Mouse (Mus musculus) 3T3-L1 (cell line): ENCODE measurements at regions not wholly inside any gene's neighbourhood (a gene's known extent, or its start where the extent isn't known, plus 50 kb on each side); places are given as distances from the start of the nearest gene placed in this dataset.

ENCODE experiments used
- DNase-seq: peaks from one replicate; pipeline ENCODE4 v3.0.0-alpha.2; 2015; ENCODE audit warnings: low read depth, low spot score

- DNase-seq = no peak
Observed at GRCm38 (mm10) chr11:84760622-84761196, 58.6 kb downstream of the Mrm1 start.

DNA sequence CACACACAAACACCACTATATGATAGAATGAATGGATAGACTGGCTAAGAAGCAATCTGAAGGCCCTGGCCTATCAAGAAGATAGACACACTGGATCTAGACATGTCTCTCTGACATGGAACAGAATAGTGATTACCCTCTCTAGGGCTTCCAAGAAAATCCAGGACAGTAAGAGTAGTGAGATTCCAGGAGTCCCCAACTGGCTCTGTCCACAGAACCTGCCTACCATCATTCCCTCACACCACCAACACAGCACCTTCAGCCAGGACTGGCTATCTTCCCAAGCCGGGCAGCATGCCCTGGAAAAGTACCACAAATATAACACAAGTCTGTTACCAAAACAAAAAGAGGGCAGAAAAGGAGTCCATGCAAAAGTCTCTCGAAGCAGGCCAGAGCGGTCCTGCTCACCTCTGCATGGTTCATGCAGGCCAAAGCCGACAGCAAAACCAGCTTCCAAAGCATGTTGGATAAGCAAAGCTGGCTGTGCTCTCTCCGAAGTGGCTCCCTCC is 59.8 kb downstream of the Mrm1 start:
- no peak for DNase-seq

DNA sequence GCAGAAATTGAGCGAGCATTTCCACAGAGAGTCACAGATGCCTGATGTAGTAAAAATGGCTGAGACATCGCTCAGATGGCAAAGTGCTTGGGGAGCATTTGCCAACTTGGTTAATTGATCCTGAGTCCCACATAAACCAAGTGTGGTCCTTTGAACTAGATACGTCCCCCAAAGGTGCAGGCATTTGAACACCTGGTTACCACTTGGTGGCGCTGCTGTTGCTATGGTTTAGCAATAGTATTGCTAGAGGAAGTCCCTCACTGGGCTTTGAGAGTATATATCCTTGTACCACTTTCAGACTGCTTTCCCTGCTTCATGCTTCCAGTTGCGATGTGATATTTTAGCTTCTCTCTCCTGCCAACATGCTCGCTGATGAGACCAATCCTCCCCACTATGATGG is 67.3 kb downstream of the Mrm1 start:
- DNase-seq = no peak

GRCm38 (mm10) chr11:84749490-84750349 is 69.6 kb downstream of the Mrm1 start:
- peak; percentile 10 for DNase-seq

DNA sequence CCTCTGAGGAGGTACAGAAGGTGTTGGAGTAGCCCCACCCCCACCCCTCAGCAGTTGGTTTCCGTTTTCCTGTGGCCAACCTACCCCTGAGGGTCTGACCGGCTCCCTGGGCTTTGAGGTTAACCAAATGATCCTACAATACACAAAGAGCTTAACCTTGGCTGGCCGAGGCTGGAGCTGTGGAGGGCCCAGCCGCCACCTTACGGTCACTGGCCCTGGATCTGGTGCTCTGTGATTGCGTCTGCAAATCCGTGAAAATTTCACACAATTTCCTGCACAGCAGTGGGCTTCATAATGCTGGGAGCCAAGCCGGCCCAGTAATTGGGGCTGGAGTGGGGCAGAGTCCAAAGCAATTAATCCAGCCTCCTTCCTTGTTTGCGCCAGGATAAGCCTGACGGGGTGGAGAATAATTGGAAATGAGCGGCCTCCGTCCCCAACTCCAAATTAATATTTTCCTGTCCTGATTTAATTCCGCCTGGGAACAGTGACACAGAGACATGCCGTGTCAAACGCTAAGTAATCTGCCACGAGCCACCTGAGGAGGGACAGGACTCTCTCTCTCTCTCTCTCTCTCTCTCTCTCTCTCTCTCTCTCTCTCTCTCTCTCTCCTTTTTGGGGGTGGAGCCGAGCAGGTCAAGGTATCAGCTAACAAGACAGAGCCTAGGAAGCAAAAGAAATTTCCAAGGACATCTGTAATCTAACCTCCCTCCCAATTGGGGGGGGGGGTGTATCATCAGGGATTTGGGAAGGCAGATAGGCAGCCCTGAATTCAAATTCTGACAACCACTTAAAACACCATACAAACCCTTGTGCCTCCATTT is 80.3 kb downstream of the Mrm1 start:
- no peak for DNase-seq

DNA sequence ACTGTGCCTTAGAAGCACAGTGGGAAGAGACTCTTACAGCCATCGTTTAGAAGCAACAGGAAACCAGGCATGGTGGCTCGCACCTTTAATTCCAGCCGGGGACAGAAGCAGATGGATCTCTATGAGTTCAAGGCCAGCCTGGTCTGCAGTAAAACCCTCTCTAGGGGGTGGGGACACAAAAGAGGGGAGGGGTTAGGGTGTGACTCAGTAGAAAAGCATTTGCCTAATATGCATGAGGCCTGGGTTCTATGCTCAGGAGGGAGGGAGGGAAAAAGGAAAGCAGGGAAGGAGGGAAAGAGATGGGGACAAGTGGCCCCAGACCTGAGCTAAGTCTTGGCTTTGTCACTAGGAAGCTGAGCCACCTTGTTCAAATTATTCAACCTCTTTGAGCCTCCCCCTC is 81.2 kb downstream of the Mrm1 start:
- no peak for DNase-seq

DNA sequence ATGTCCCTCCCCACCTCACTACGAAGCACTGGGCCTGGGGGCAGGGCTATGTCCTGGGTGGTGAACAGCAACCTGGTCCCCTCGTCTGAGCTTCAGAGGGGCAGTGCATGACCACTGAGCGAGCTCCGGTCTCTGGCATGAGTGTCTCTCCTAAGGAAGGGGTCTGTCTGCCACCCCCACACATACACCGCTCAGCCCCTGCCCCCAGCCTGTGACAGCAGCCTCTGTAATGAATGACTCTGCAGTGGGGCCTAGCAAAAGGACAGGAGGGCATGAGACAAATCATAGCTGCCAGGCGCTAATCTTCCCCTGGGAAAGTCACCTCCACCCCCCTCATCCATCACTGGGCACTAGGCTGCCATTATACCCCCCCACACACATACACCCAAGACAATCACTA is 87.4 kb downstream of the Mrm1 start:
- no peak for DNase-seq

DNA sequence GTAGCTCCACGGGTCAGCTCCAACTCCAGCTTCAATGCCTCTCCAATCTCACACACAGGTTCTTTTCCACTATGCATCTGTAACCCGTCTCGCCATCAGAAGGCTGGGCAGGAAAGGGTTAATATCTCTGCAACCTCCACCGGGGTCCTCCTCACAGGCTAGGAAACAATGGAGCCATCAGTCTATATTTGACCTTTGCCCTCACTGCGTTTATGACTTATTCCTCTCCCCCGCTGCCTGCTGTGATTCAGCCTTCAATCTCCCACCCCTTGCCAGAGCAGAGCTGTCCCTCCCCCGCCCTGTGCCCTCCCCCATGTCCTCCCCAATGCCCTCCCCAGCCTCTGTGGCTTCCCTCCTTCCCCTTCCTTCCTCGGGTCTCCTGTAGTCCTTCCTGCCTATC is 89.1 kb downstream of the Mrm1 start:
- DNase-seq = no peak

- peak; percentile 76 for DNase-seq
Observed at GRCm38 (mm10) chr11:84729189-84729588, 90.1 kb downstream of the Mrm1 start.

GRCm38 (mm10) chr11:84725936-84726613 is 93.2 kb downstream of the Mrm1 start:
- DNase-seq = no peak

- DNase-seq = no peak
Observed at GRCm38 (mm10) chr11:84725177-84725792, 94.0 kb downstream of the Mrm1 start.

- DNase-seq = peak; percentile 11
Observed at GRCm38 (mm10) chr11:84724080-84724479, 95.2 kb downstream of the Mrm1 start.

DNA sequence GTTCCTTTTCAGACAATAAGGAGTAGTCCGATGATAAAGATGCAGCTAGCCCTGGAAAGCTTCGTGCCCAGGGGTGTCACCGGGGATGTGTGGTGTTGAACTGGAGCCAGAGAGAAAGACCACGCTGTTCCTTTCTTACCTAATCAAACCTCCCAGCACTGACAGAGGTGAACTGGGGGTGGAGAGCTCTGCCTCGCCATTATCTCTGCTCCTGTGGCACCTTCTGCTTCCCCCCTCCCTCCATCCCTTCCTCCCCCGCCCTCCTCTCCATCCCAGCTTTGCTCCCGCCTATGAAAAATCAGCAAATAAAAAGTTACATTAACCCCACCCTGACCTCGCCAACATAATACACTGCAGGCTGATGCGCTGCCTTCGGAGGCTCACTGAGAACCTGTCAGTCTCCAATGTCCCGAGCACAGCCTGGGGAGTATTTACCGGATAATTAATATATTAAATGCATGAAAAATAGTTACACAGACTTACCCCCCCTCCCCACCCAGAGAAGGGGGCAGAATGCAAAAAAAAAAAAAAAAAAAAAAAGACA is 96.6 kb downstream of the Mrm1 start:
- no peak for DNase-seq

DNA sequence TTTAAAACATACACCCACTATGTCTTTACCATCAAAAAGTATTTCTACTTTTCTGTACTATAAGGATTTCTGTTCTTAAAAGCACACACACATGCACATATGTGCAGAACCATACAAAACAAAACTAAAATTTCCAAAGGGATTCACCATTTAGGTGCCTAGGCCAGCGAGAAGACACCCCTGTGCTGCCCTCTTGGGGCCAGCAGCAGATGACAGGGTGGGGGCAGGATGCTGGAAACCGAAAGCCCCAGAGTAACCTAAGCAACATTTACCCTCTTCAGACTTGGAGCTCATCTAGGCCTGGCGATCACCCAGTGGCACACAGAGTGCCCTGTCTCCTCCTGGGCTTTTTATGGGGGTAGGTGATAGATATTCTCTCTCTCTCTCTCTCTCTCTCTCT is 97.3 kb downstream of the Mrm1 start:
- peak; percentile 36 for DNase-seq

DNA sequence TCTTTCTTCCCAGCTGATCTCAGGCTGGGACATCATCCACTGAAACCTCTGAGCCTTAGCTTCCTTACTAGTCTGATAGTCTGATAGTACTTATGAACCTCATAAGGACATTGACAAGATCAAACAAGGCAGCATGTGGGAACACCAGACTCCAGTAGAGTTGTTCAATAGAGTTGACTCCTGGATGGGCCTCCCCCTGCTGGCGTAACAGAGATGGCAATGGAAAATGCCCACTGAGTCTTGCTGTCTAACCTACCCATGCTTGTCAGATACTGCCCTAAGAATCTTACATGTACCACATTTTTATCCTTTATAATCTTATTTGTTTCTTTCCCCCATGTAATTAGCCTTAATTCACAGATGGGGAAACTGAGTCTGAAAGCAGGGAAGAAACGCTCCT is 98.2 kb downstream of the Mrm1 start:
- peak; percentile 12 for DNase-seq

DNA sequence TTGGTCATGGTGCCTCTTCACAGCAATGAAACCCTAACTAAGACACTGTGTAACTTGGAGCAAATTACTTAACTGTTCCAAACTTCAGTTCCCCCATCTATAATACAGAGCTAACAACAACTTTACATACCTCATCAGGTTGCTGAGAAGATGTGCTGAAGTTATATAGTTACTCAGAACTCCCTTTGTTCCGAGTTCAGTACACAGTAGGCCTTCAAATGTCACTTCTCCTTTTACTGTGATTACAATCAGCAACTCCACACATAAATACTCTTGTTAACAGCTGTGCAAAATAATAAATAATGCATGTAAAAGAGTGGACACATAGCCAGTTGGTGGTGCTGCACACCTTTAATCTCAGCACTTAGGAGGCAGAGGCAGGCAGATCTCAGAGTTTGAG is 99.5 kb downstream of the Mrm1 start:
- no peak for DNase-seq

- DNase-seq = no peak
Observed at GRCm38 (mm10) chr11:84712731-84713130, 106.6 kb downstream of the Mrm1 start.

GRCm38 (mm10) chr11:84711886-84712285 is 107.4 kb downstream of the Mrm1 start:
- DNase-seq = no peak

GRCm38 (mm10) chr11:84708222-84708730 is 111.0 kb downstream of the Mrm1 start:
- no peak for DNase-seq

GRCm38 (mm10) chr11:84707772-84708171 is 111.5 kb downstream of the Mrm1 start:
- DNase-seq = no peak

DNA sequence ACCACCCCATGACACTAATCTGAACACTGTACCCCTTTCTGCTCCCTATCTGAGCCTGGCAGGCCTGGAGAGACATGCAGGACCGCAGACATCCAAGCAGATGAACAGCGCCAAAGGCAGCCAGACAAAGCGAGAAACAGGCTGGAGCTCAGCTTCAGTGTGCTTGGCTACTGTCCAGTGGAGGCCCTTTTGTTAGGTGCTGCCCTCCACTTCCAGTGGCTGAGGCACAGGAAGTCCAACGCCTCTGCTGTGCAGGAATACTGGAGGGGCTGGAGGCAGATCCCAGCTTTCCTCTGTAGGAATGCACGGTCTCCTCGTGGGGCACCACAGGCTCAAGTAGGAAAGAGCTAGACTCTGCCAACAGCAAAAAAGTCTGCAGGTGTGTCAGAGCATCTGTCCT is 112.6 kb downstream of the Mrm1 start:
- DNase-seq = peak; percentile 8
